Mouse (Mus musculus) ES-E14 (cell line): ENCODE data around the gene Tfdp2.

ENCODE experiments used
- CHD2 ChIP-seq: IDR thresholded peaks from 2 replicates; pipeline ENCODE4 v1.6.1; 2014; ENCODE audit warnings: mild to moderate bottlenecking, low read depth, low read length, inconsistent platforms
- ZNF384 ChIP-seq: IDR thresholded peaks from 2 replicates; pipeline ENCODE4 v1.6.1; 2012; ENCODE audit warnings: low read depth, low read length, inconsistent platforms

GRCm38 (mm10) chr9:96160767-96161166 lies 35.3 kb upstream of the Tfdp2 start:
- TF ChIP-seq CHD2 = no peak
- TF ChIP-seq ZNF384 = no peak
